Mouse (Mus musculus) spleen, adult 2 months (tissue): ENCODE results near the gene Ccnd3. TPM values are rescaled to one million over a fixed set of nuclear protein-coding genes. Genes with fewer than 3 reads are reported as not detected.

Experiments used
- DNase-seq, 2 experiments: peaks; one replicate each; pipeline versions ENCODE4 v3.0.0 to v3.0.0-alpha.2; 2012 to 2021; ENCODE audit warnings: low spot score in 2 of 2, low read depth in 1 of 2
- H3K27ac ChIP-seq: fragments of 200-500 bp; 2 replicates; pipeline ENCODE4 v1.5.1; 2012; ENCODE audit warnings: low read length, inconsistent platforms; ENCODE audit not compliant: insufficient read depth
- H3K27me3 ChIP-seq: fragments of 200-500 bp; 2 replicates; pipeline ENCODE4 v1.6.1; 2012; ENCODE audit warnings: mild to moderate bottlenecking, moderate library complexity, low read length, inconsistent platforms; ENCODE audit not compliant: control insufficient read depth, insufficient read depth
- H3K36me3 ChIP-seq: fragments of 200-500 bp; 2 replicates; pipeline ENCODE4 v1.6.1; 2012; ENCODE audit warnings: mild to moderate bottlenecking, low read length, inconsistent platforms; ENCODE audit not compliant: control insufficient read depth, insufficient read depth
- H3K4me1 ChIP-seq: fragments of 200-500 bp; 2 replicates; pipeline ENCODE4 v1.6.1; 2011; ENCODE audit warnings: inconsistent platforms; ENCODE audit not compliant: control insufficient read depth, insufficient read depth, insufficient read length
- H3K4me3 ChIP-seq: fragments of 200-500 bp; 2 replicates; pipeline ENCODE4 v1.5.1; 2011; ENCODE audit warnings: mild to moderate bottlenecking, inconsistent platforms; ENCODE audit not compliant: insufficient read depth, insufficient read length; ENCODE audit errors: extremely low read depth
- CTCF ChIP-seq: fragments of 200-500 bp; IDR thresholded peaks from 2 replicates; pipeline ENCODE4 v1.5.1; 2011; ENCODE audit warnings: mild to moderate bottlenecking, inconsistent platforms; ENCODE audit not compliant: insufficient read depth, insufficient read length, insufficient replicate concordance; ENCODE audit errors: extremely low read depth
- POLR2A ChIP-seq: fragments of 200-500 bp; IDR thresholded peaks from 2 replicates; pipeline ENCODE4 v1.6.1; 2011; ENCODE audit warnings: low read depth, low read length, inconsistent platforms
- WGBS: fragments of 180-500 bp; shearing (Covaris S2); methylation state at CpG from one replicate; pipeline ENCODE4 v1.1.7; 2018; 5-methylcytosine and 5-hydroxymethylcytosine counted together
- polyA plus RNA-seq: library from polyadenylated mRNA; depleted of rRNA; stranded (reverse); fragments of >200 nt; gene quantifications from 2 replicates; pipeline ENCODE4 v1.2.3, GENCODE M21; 2012; rRNA removed

The Ccnd3 gene
- 171 and 240 TPM in 2 replicates for polyA plus RNA-seq

DNA sequence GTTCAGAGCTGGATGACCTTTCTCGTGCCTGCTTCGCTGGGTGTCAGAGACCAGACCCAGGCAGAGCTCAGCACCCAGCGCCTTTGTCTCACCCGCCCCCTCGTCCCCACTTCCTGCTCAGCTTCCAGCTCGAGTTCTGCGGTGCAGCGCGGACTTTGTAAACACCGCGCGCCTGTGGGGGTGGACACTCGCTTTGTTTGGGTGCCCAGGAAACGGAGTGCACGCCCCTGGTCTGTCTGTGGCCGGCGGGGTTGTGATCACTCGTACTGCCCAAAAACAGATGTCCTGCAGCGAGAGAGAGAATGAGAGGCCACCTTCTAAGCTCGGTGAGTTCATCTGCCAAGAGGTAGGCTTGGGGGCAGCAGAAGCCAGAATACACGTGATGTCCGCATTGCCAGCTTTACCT is at the start of gene Ccnd3:
Gene Ccnd3 (plus strand): TSS at position 111 of the 406 bp plus-strand sequence.
- H3K4me3 ChIP-seq = peak within 1 kb of the TSS; percentile 85
- no peaks in the 10 kb centered on the region for H3K27me3 ChIP-seq
- WGBS = under 1% methylated on average over 22 of the region's 22 CpGs
- TF ChIP-seq CTCF (no peak), POLR2A (peak; percentile 79)
- peak within 1 kb of the TSS; percentile 99 for H3K27ac ChIP-seq
- DNase-seq = peak in 1 of 2 experiments; percentile 91
- peaks cover 5% of the 10 kb centered on the region for H3K36me3 ChIP-seq
- peaks cover 25% of the 10 kb centered on the region for H3K4me1 ChIP-seq

DNA sequence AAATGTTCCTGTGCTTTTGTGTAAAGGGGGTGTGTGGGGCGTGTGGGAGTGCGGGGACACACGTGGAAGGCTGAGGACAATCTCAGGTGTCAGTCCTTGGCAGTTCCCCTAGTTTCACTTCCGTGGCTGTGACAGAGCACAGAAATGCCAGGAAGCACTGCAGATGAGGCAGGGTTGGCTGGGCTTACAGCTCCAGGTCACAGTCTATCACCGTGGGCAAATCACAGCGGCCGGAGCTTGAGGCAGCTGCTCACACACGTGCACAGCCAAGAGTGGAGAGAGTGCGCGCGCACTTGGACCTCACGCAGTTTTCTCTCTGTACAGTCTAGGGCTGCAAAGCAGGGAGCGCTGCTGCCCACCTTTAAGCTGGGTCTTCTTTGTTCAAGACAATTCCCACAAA is 46.5 kb upstream of the Ccnd3 start:
- Histone ChIP-seq H3K27ac (no peak overlapping the region), H3K27me3 (no peaks in the 10 kb centered on the region), H3K36me3 (no peaks in the 10 kb centered on the region), H3K4me1 (no peaks in the 10 kb centered on the region), H3K4me3 (no peak overlapping the region)
- DNase-seq = no peak
- no peak for TF ChIP-seq POLR2A
- TF ChIP-seq CTCF = no peak
- WGBS = 43% methylated on average over 13 of the region's 13 CpGs

DNA sequence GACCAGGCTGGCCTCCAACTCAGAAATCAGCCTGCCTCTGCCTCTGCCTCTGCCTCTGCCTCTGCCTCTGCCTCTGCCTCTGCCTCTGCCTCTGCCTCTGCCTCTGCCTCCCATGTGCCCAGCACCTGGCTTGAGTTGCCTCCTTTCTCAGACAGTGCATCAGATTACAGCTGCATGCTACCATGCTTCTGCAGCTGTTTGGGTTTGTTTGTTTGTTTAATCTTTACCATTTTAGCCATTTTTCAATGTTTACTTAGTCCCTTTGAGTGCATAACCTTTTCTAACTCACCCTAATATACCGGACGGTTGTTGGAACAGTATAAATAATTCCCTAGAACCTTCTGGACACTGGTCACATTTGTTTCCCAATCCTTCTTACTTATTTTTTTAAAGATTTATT is 45.9 kb upstream of the Ccnd3 start:
- no peak for DNase-seq
- WGBS = 95% methylated on average over 2 of the region's 2 CpGs
- TF ChIP-seq CTCF = no peak
- TF ChIP-seq POLR2A = no peak
- Histone ChIP-seq H3K4me1 (no peaks in the 10 kb centered on the region), H3K4me3 (no peak overlapping the region), H3K27me3 (no peaks in the 10 kb centered on the region), H3K27ac (no peak overlapping the region), H3K36me3 (no peaks in the 10 kb centered on the region)

GRCm38 (mm10) chr17:47459341-47459919 is 45.4 kb upstream of the Ccnd3 start:
- Histone ChIP-seq H3K27me3 (no peaks in the 10 kb centered on the region), H3K36me3 (no peaks in the 10 kb centered on the region), H3K4me1 (no peaks in the 10 kb centered on the region), H3K27ac (no peak overlapping the region), H3K4me3 (no peak overlapping the region)
- 54% methylated on average over 3 of the region's 3 CpGs for WGBS
- no peak for DNase-seq
- no peak for TF ChIP-seq POLR2A
- TF ChIP-seq CTCF = no peak

DNA sequence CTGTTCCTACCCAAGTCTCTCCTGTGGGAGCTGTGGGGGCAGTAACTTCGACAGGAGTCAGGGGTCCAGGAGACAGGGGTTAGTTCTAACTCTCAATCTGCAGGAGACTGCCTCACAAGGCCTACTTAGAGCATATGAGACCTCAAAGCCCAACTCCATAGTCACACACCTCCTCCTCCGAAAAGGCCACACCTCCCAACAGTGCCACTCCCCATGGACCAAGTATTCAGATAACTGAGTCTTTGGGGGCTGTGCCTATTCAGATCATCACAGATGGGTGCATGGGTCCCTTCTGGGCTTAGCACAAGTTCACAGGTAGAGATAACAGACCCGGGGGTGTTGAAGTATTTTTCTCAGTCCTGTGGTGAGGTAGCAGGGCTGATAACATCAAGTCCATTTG is 43.2 kb upstream of the Ccnd3 start:
- no peak overlapping the region for H3K27ac ChIP-seq
- H3K36me3 ChIP-seq = no peaks in the 10 kb centered on the region
- WGBS = 84% methylated on average over 3 of the region's 3 CpGs
- no peaks in the 10 kb centered on the region for H3K27me3 ChIP-seq
- no peak overlapping the region for H3K4me3 ChIP-seq
- no peaks in the 10 kb centered on the region for H3K4me1 ChIP-seq
- DNase-seq = no peak
- TF ChIP-seq POLR2A (no peak), CTCF (no peak)

GRCm38 (mm10) chr17:47462209-47462608 is 42.6 kb upstream of the Ccnd3 start:
- whole genome bisulfite sequencing = 78% methylated on average over 7 of the region's 7 CpGs
- no peak for DNase-seq
- Histone ChIP-seq H3K36me3 (no peaks in the 10 kb centered on the region), H3K27ac (no peak overlapping the region), H3K4me3 (no peak overlapping the region), H3K4me1 (no peaks in the 10 kb centered on the region), H3K27me3 (no peaks in the 10 kb centered on the region)
- TF ChIP-seq POLR2A = no peak
- no peak for TF ChIP-seq CTCF

DNA sequence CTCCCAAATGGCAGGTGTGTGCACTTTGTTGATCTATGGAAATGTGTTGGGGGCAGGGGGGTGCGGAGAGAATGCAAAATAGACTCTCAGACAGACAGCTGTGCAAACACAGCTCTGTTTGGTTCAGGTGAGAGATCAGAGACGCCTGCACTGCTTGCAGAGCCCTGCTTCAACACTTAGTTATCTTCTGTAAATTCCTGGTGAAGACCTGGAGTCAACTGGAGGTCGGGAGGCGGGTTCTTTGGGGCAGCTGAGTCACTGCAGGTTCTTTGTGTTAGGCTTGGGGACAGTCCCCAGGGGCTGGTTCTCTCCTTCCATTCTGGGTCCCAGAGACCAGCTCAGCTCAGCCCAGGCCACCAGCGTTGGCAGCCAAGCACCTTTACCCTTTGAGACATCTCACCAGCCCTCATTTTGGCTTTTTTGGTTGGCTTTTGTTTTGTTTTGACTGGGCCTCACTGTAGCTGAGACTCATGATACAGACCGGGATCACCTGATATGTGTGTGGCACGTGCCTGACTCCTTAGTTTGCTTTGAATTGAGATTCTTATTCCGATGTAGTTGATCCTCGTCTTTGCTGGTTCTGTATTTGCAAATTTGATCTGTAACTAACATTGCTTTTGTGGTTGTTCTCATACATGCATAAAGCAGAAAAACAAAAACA is 42.0 kb upstream of the Ccnd3 start:
- H3K4me3 ChIP-seq = no peak overlapping the region
- no peaks in the 10 kb centered on the region for H3K4me1 ChIP-seq
- 70% methylated on average over 9 of the region's 9 CpGs for WGBS
- no peak for DNase-seq
- no peaks in the 10 kb centered on the region for H3K27me3 ChIP-seq
- no peaks in the 10 kb centered on the region for H3K36me3 ChIP-seq
- no peak overlapping the region for H3K27ac ChIP-seq
- TF ChIP-seq POLR2A = no peak
- no peak for TF ChIP-seq CTCF
